Mouse (Mus musculus) CH12.LX (cell line): Measurements from ENCODE around the gene Olfr91. TPM values are rescaled to one million over a fixed set of nuclear protein-coding genes. Genes with fewer than 3 reads are reported as not detected.

Experiments used
- DNase-seq: peaks from one replicate; pipeline ENCODE4 v3.0.0-alpha.2; 2013; ENCODE audit errors: extremely low read depth
- H3K27ac ChIP-seq: 2 replicates; pipeline ENCODE4 v1.5.1; 2012; ENCODE audit warnings: low read depth, mild to moderate bottlenecking, control low read depth, moderate library complexity; ENCODE audit not compliant: insufficient read depth
- H3K27me3 ChIP-seq: replicated peaks from 2 replicates; pipeline ENCODE3; 2012; ENCODE audit warnings: inconsistent platforms
- H3K36me3 ChIP-seq, 2 experiments: replicated peaks in 1 of 2; 2 replicates each; pipeline versions ENCODE3 to v1.6.1; 2012; ENCODE audit warnings: inconsistent platforms in 1 of 2, low read length in 1 of 2, mild to moderate bottlenecking in 1 of 2, mixed read lengths in 1 of 2, moderate library complexity in 1 of 2; ENCODE audit not compliant: control insufficient read depth in 1 of 2, insufficient read depth in 1 of 2
- H3K4me1 ChIP-seq, 2 experiments: 2 replicates each; pipeline ENCODE4 v1.6.1; 2012; ENCODE audit warnings: inconsistent platforms in 1 of 2, moderate library complexity in 1 of 2; ENCODE audit not compliant: insufficient read depth in 2 of 2, control insufficient read depth in 1 of 2
- H3K4me2 ChIP-seq: 2 replicates; pipeline ENCODE4 v1.6.1; 2012; ENCODE audit warnings: low read depth, mild to moderate bottlenecking, control low read depth; ENCODE audit not compliant: poor library complexity, insufficient read depth, severe bottlenecking
- H3K4me3 ChIP-seq, 3 experiments: fragments of 150-350 bp in 1 of 3; sonication (generic) in 1 of 3; replicated peaks in 1 of 3; 2 replicates each; pipeline versions ENCODE3 to v1.5.1; 2011 to 2012; ENCODE audit warnings: low read depth in 2 of 3, low read length in 2 of 3, mild to moderate bottlenecking in 2 of 3, moderate library complexity in 2 of 3, control low read depth in 1 of 3, improper control_type of control experiment in 1 of 3, inconsistent platforms in 1 of 3, mixed read lengths in 1 of 3; ENCODE audit not compliant: poor library complexity in 1 of 3
- H3K79me2 ChIP-seq: replicated peaks from 2 replicates; pipeline ENCODE4 v1.6.1; 2012; ENCODE audit warnings: mild to moderate bottlenecking, moderate library complexity; ENCODE audit not compliant: control insufficient read depth, poor library complexity, insufficient read depth, severe bottlenecking; ENCODE audit errors: extremely low read depth
- H3K9ac ChIP-seq: 2 replicates; pipeline ENCODE4 v1.6.1; 2012; ENCODE audit warnings: low read depth, mild to moderate bottlenecking, control low read depth, moderate library complexity; ENCODE audit not compliant: insufficient read depth
- H3K9me3 ChIP-seq: replicated peaks from 2 replicates; pipeline ENCODE3; 2012; ENCODE audit warnings: low read length, inconsistent platforms, mixed read lengths
- BHLHE40 ChIP-seq: IDR thresholded peaks from 2 replicates; pipeline ENCODE4 v1.6.1; 2011; ENCODE audit warnings: mild to moderate bottlenecking, low read depth, low read length, improper control_type of control experiment
- CHD1 ChIP-seq: IDR thresholded peaks from 2 replicates; pipeline ENCODE4 v1.6.1; 2012; ENCODE audit warnings: low read depth, low read length, improper control_type of control experiment, inconsistent platforms
- CHD2 ChIP-seq: IDR thresholded peaks from 2 replicates; pipeline ENCODE4 v1.6.1; 2011; ENCODE audit warnings: low read length, improper control_type of control experiment
- CTCF ChIP-seq, 2 experiments: IDR thresholded peaks in 1 of 2; conservative IDR thresholded peaks in 1 of 2; 2 replicates each; pipeline ENCODE4 v1.5.1; 2011 to 2012; ENCODE audit warnings: low read depth in 2 of 2, low read length in 2 of 2, improper control_type of control experiment in 1 of 2, inconsistent platforms in 1 of 2, mild to moderate bottlenecking in 1 of 2, moderate library complexity in 1 of 2
- EP300 ChIP-seq: IDR thresholded peaks from 2 replicates; pipeline ENCODE4 v1.6.1; 2011; ENCODE audit warnings: low read length, improper control_type of control experiment
- HCFC1 ChIP-seq: IDR thresholded peaks from 2 replicates; pipeline ENCODE4 v1.6.1; 2012; ENCODE audit warnings: low read depth, mild to moderate bottlenecking, inconsistent platforms, low read length, improper control_type of control experiment
- JUN ChIP-seq: IDR thresholded peaks from 2 replicates; pipeline ENCODE4 v1.6.1; 2011; ENCODE audit warnings: low read depth, mild to moderate bottlenecking, low read length, improper control_type of control experiment, moderate library complexity; ENCODE audit not compliant: insufficient read depth
- MAX ChIP-seq: IDR thresholded peaks from 2 replicates; pipeline ENCODE4 v1.6.1; 2011; ENCODE audit warnings: low read length, improper control_type of control experiment
- MAZ ChIP-seq: IDR thresholded peaks from 2 replicates; pipeline ENCODE4 v1.6.1; 2012; ENCODE audit warnings: low read depth, mild to moderate bottlenecking, inconsistent platforms, low read length, improper control_type of control experiment, moderate library complexity
- MXI1 ChIP-seq: IDR thresholded peaks from 2 replicates; pipeline ENCODE4 v1.6.1; 2011; ENCODE audit warnings: mild to moderate bottlenecking, low read depth, low read length, improper control_type of control experiment
- MYC ChIP-seq: IDR thresholded peaks from 2 replicates; pipeline ENCODE4 v1.6.1; 2011; ENCODE audit warnings: low read depth, mild to moderate bottlenecking, improper control_type of control experiment, low read length
- NRF1 ChIP-seq: IDR thresholded peaks from 2 replicates; pipeline ENCODE4 v1.6.1; 2014; ENCODE audit warnings: low read depth, mild to moderate bottlenecking, inconsistent platforms, low read length, improper control_type of control experiment, moderate library complexity
- POLR2A ChIP-seq: IDR thresholded peaks from 2 replicates; pipeline ENCODE4 v1.6.1; 2011; ENCODE audit warnings: low read depth, mild to moderate bottlenecking, improper control_type of control experiment, low read length
- SIN3A ChIP-seq: IDR thresholded peaks from 2 replicates; pipeline ENCODE4 v1.6.1; 2012; ENCODE audit warnings: low read length, improper control_type of control experiment, inconsistent platforms
- SMC3 ChIP-seq: IDR thresholded peaks from 2 replicates; pipeline ENCODE4 v1.6.1; 2011; ENCODE audit warnings: low read depth, low read length, improper control_type of control experiment
- TCF12 ChIP-seq: IDR thresholded peaks from 2 replicates; pipeline ENCODE4 v1.6.1; 2014; ENCODE audit warnings: low read depth, mild to moderate bottlenecking, inconsistent platforms, low read length, improper control_type of control experiment
- UBTF ChIP-seq: IDR thresholded peaks from 2 replicates; pipeline ENCODE4 v1.6.1; 2012; ENCODE audit warnings: low read depth, mild to moderate bottlenecking, inconsistent platforms, low read length, improper control_type of control experiment, moderate library complexity
- USF1 ChIP-seq: IDR thresholded peaks from 2 replicates; pipeline ENCODE4 v1.6.1; 2014; ENCODE audit warnings: low read depth, mild to moderate bottlenecking, inconsistent platforms, low read length, improper control_type of control experiment
- USF2 ChIP-seq: conservative IDR thresholded peaks from 2 replicates; pipeline ENCODE4 v1.6.1; 2011; ENCODE audit warnings: low read depth, low read length, improper control_type of control experiment
- ZKSCAN1 ChIP-seq: IDR thresholded peaks from 2 replicates; pipeline ENCODE4 v1.6.1; 2012; ENCODE audit warnings: low read depth, inconsistent platforms, low read length, improper control_type of control experiment, borderline replicate concordance
- dilution Hi-C: fragments of 300-500 bp; cut with MboI; formaldehyde crosslinking; loops from 2 replicates; pipeline ENCODE4 v1.14.3; 2020; ENCODE audit warnings: low sequenced_read_pairs; ENCODE audit not compliant: extremely low pct_unique_long_range_greater_than_20kb, extremely low pct_ligation_motif_present
- in situ Hi-C: fragments of 300-500 bp; cut with MboI; formaldehyde crosslinking; loops from 3 replicates; pipeline ENCODE4 v1.14.3; 2019; ENCODE audit warnings: low sequenced_read_pairs, low pct_ligation_motif_present, low pct_unique_long_range_greater_than_20kb, mixed read lengths
- polyA plus RNA-seq: library from polyadenylated mRNA; unstranded; fragments of >175 nt; gene quantifications from 2 replicates; pipeline ENCODE4 v1.2.1, GENCODE M21; 2012; ENCODE audit warnings: low read depth; ENCODE audit not compliant: insufficient read length
- total RNA-seq, 2 experiments: library from RNA; depleted of rRNA; stranded (reverse); fragments of 300-350 nt in 1 of 2; fragments of >200 nt in 1 of 2; gene quantifications; 2 replicates each; pipeline ENCODE4 v1.2.3; 2012 to 2014

The Olfr91 gene
- total and polyA plus RNA-seq, 3 experiments: not detected

GRCm38 (mm10) chr17:37088399-37088798, 9.7 kb downstream of the Olfr91 start, which contains the start of gene Olfr90:
Olfr90 (minus strand) TSS chr17:37088499.
- dilution Hi-C loops (no loop called here), in situ Hi-C loops (no loop called here)
- H3K27me3 ChIP-seq: peaks cover 9% of the 10 kb centered on the region

GRCm38 (mm10) chr17:37085545-37085944, 12.5 kb downstream of the Olfr91 start:
- no peak for DNase-seq
- Histone ChIP-seq H3K9me3 (no peaks in the 10 kb centered on the region), H3K27ac (no peak overlapping the region), H3K9ac (no peak overlapping the region), H3K4me3 (no peak overlapping the region), H3K4me1 (peaks cover 2% of the 10 kb centered on the region in 2 experiments; a peak in 1 of 4 replicates), H3K36me3 (no peaks in the 10 kb centered on the region), H3K79me2 (no peaks in the 10 kb centered on the region), H3K27me3 (no peaks in the 10 kb centered on the region), H3K4me2 (no peak overlapping the region)
- dilution Hi-C loops: no loop called here
- TF ChIP-seq MYC (no peak), SIN3A (no peak), BHLHE40 (no peak), MAZ (no peak), HCFC1 (no peak), SMC3 (no peak), CTCF (conservative IDR thresholded peaks at IDR 0.05 in 1 of 2, IDR thresholded peaks at IDR 0.05 in 1 of 2; ENCODE audit: low read depth in 2 of 2, low read length in 2 of 2) (no peak), NRF1 (no peak), MXI1 (no peak), MAX (no peak), USF1 (no peak), CHD2 (no peak), UBTF (no peak), CHD1 (no peak), USF2 (no peak), TCF12 (no peak), ZKSCAN1 (no peak), POLR2A (no peak)
- in situ Hi-C loops: no loop called here

More at GRCm38 (mm10) chr17:37088399-37088798, 9.7 kb downstream of the Olfr91 start, which contains the start of gene Olfr90:
- Histone ChIP-seq H3K4me3 (no peak within 1 kb of the TSS), H3K36me3 (no peaks in the 10 kb centered on the region), H3K27ac (no peak within 1 kb of the TSS), H3K9me3 (no peaks in the 10 kb centered on the region), H3K4me2 (no peak within 1 kb of the TSS), H3K4me1 (0 out of 4 replicates have a peak, but pooled peaks cover 0 to 2% of the 10 kb centered on the region in 2 experiments), H3K9ac (no peak within 1 kb of the TSS), H3K79me2 (no peaks in the 10 kb centered on the region)
- TF ChIP-seq TCF12 (no peak), SMC3 (no peak), JUN (no peak), EP300 (no peak), USF2 (no peak), CTCF (conservative IDR thresholded peaks at IDR 0.05 in 1 of 2, IDR thresholded peaks at IDR 0.05 in 1 of 2; ENCODE audit: low read depth in 2 of 2, low read length in 2 of 2) (no peak)
- no peak for DNase-seq
